Mouse (Mus musculus) lung, embryonic 16.5 days (tissue): ENCODE results near the gene Jun. TPM values are rescaled to one million over a fixed set of nuclear protein-coding genes. Genes with fewer than 3 reads are reported as not detected.

ENCODE experiments used
- ATAC-seq: fragments of 200-750 bp; cut with Nextera tagmentation; 2 replicates; pipeline ENCODE4 v1.8.0; 2017; ENCODE audit warnings: low read depth, mild to moderate bottlenecking, moderate library complexity
- H3K27ac ChIP-seq: fragments of 300-500 bp; sonication (generic); 2 replicates; pipeline ENCODE4 v1.5.1; 2014; ENCODE audit warnings: mild to moderate bottlenecking, control low read depth, low read length
- H3K27me3 ChIP-seq: fragments of 300-500 bp; sonication (generic); 2 replicates; pipeline ENCODE4 v1.6.1; 2014; ENCODE audit warnings: low read depth, low read length, mixed read lengths; ENCODE audit not compliant: control insufficient read depth, insufficient read depth
- H3K36me3 ChIP-seq: fragments of 300-500 bp; sonication (generic); 2 replicates; pipeline ENCODE4 v1.6.1; 2014; ENCODE audit warnings: low read length; ENCODE audit not compliant: control insufficient read depth, insufficient read depth
- H3K4me1 ChIP-seq: fragments of 300-500 bp; sonication (generic); replicated peaks from 2 replicates; pipeline ENCODE4 v1.6.1; 2014; ENCODE audit warnings: low read length, mixed read lengths; ENCODE audit not compliant: control insufficient read depth, insufficient read depth
- H3K4me2 ChIP-seq: fragments of 300-500 bp; sonication (generic); 2 replicates; pipeline ENCODE4 v1.6.1; 2014; ENCODE audit warnings: low read depth, low read length, control low read depth
- H3K4me3 ChIP-seq: fragments of 300-500 bp; sonication (generic); 2 replicates; pipeline ENCODE4 v1.5.1; 2014; ENCODE audit warnings: mild to moderate bottlenecking, low read length, control low read depth
- H3K9ac ChIP-seq: fragments of 300-500 bp; sonication (generic); 2 replicates; pipeline ENCODE4 v1.6.1; 2014; ENCODE audit warnings: low read length, control low read depth
- H3K9me3 ChIP-seq: fragments of 300-500 bp; sonication (generic); 2 replicates; pipeline ENCODE4 v1.6.1; 2016; ENCODE audit warnings: low read length; ENCODE audit not compliant: control insufficient read depth
- WGBS: fragments of 180-500 bp; shearing (Covaris S2); extraction: QIAGEN DNeasy Blood & Tissue Kit; methylation state at CpG from one replicate; pipeline ENCODE4 v1.1.7; 2014; 5-methylcytosine and 5-hydroxymethylcytosine counted together
- polyA plus RNA-seq: library from polyadenylated mRNA; unstranded; fragments of >200 nt; fragmentation: Nextera tagmentation; extraction: Ambion mirVana; gene quantifications from 2 replicates; pipeline ENCODE4 v1.2.1, GENCODE M21; 2015

The Jun gene
- polyA plus RNA-seq, 1 experiment from 2014 or later, result 119 TPM

GRCm38 (mm10) chr4:95023350-95023953 is 28.6 kb downstream of the Jun start:
- H3K27ac ChIP-seq, result no peak overlapping the region
- H3K36me3 ChIP-seq, result no peaks in the 10 kb centered on the region
- H3K9me3 ChIP-seq, result no peaks in the 10 kb centered on the region
- H3K4me2 ChIP-seq, result no peak overlapping the region
- H3K4me3 ChIP-seq, result no peak overlapping the region
- WGBS, result 48% methylated on average over 12 of the region's 12 CpGs
- no peak for ATAC-seq
- no peaks in the 10 kb centered on the region for H3K27me3 ChIP-seq
- peaks cover 4% of the 10 kb centered on the region; the same call in 1 of the 2 replicates for H3K4me1 ChIP-seq
- no peak overlapping the region for H3K9ac ChIP-seq

GRCm38 (mm10) chr4:95021649-95022637 is 30.1 kb downstream of the Jun start:
- no peak overlapping the region for H3K9ac ChIP-seq
- peak; percentile 17; the same call in 1 of the 2 replicates for ATAC-seq
- no peak overlapping the region for H3K27ac ChIP-seq
- H3K4me3 ChIP-seq, result no peak overlapping the region
- H3K4me2 ChIP-seq, result no peak overlapping the region
- 62% methylated on average over 12 of the region's 12 CpGs for WGBS
- H3K27me3 ChIP-seq, result no peaks in the 10 kb centered on the region
- H3K36me3 ChIP-seq, result no peaks in the 10 kb centered on the region
- no peaks in the 10 kb centered on the region for H3K9me3 ChIP-seq
- peaks cover 4% of the 10 kb centered on the region; the same call in 1 of the 2 replicates for H3K4me1 ChIP-seq

DNA sequence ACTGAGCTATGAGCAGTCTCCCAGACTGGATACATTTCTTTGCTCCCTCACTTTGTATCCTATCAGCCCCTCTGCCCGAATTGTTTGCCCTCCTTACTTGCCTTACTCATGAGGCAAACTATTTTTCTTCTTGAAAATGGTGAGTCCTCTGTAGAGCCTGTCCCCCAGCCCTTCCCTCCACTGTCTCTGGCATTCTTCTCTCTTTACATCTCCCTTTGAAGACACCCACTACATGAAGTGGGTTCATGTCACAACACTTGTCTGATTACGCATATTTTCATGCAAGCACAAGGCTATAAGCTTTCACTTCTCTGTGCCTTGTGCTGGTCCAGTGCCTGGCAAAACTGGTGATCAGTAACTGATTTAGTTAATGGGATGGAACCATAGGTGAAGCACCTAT is 31.8 kb downstream of the Jun start:
- 76% methylated on average over 2 of the region's 2 CpGs for WGBS

GRCm38 (mm10) chr4:95018221-95018620 is 33.8 kb downstream of the Jun start:
- Histone ChIP-seq H3K4me3 (no peak overlapping the region), H3K36me3 (no peaks in the 10 kb centered on the region), H3K27me3 (no peaks in the 10 kb centered on the region), H3K27ac (no peak overlapping the region), H3K4me1 (peaks cover 4% of the 10 kb centered on the region; the same call in 1 of the 2 replicates), H3K4me2 (no peak overlapping the region), H3K9me3 (no peaks in the 10 kb centered on the region), H3K9ac (no peak overlapping the region)
- no peak for ATAC-seq
- WGBS, result 47% methylated on average over 7 of the region's 7 CpGs

More for the DNA sequence above, 31.8 kb downstream of the Jun start:
- Histone ChIP-seq H3K36me3 (no peaks in the 10 kb centered on the region), H3K4me1 (peaks cover 4% of the 10 kb centered on the region; the same call in 1 of the 2 replicates), H3K9ac (no peak overlapping the region), H3K27ac (no peak overlapping the region), H3K9me3 (no peaks in the 10 kb centered on the region), H3K4me2 (no peak overlapping the region), H3K4me3 (no peak overlapping the region), H3K27me3 (no peaks in the 10 kb centered on the region)
- ATAC-seq, result no peak

DNA sequence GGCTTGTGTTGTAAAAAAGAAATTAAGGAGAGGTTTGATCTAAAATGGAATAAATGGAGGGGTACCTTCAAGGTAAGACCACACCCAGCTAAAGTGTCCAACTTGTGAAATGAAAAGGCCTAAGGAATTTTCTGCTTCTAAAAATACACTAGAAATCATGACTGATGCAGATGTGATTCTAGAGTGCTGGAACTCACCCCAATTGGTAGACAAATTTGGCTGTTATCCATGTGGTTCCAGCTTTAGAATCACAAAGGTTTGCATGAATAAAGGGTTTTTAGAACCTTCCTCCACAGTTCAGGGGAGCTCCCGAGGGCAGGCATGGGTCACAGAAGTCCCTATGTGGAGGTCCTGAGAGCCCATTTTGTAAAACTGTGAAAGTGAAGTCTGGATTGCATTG is 39.3 kb downstream of the Jun start:
- no peaks in the 10 kb centered on the region for H3K36me3 ChIP-seq
- H3K4me1 ChIP-seq, result no peaks in the 10 kb centered on the region; the same call in 1 of the 2 replicates
- H3K4me3 ChIP-seq, result no peak overlapping the region
- no peaks in the 10 kb centered on the region for H3K27me3 ChIP-seq
- no peak overlapping the region for H3K9ac ChIP-seq
- H3K4me2 ChIP-seq, result no peak overlapping the region
- no peak overlapping the region for H3K27ac ChIP-seq
- WGBS, result 77% methylated on average over 1 of the region's 1 CpGs
- H3K9me3 ChIP-seq, result no peaks in the 10 kb centered on the region
- no peak for ATAC-seq

DNA sequence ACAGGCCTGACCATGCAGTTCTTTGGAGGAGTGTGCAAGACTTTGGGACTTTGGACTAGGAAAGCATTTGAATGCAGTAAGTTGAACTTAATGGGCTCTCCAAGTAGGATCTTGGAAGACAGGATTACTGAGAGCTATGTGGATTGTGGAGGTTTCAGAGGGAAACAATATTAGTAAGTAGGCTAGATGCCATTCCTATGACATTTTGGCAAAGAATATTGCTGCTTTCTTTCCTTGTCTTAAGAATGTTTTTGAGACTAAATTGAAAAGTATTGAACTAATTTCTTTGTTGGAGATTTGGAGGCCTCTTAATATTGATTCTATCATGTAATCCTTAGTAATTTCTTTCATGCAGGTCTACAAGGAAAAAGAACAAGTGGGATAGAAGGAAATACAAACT is 39.8 kb downstream of the Jun start:
- no peak overlapping the region for H3K9ac ChIP-seq
- H3K4me2 ChIP-seq, result no peak overlapping the region
- no peaks in the 10 kb centered on the region; the same call in 1 of the 2 replicates for H3K4me1 ChIP-seq
- no peak for ATAC-seq
- H3K27ac ChIP-seq, result no peak overlapping the region
- no peaks in the 10 kb centered on the region for H3K36me3 ChIP-seq
- H3K27me3 ChIP-seq, result no peaks in the 10 kb centered on the region
- no peaks in the 10 kb centered on the region for H3K9me3 ChIP-seq
- H3K4me3 ChIP-seq, result no peak overlapping the region

DNA sequence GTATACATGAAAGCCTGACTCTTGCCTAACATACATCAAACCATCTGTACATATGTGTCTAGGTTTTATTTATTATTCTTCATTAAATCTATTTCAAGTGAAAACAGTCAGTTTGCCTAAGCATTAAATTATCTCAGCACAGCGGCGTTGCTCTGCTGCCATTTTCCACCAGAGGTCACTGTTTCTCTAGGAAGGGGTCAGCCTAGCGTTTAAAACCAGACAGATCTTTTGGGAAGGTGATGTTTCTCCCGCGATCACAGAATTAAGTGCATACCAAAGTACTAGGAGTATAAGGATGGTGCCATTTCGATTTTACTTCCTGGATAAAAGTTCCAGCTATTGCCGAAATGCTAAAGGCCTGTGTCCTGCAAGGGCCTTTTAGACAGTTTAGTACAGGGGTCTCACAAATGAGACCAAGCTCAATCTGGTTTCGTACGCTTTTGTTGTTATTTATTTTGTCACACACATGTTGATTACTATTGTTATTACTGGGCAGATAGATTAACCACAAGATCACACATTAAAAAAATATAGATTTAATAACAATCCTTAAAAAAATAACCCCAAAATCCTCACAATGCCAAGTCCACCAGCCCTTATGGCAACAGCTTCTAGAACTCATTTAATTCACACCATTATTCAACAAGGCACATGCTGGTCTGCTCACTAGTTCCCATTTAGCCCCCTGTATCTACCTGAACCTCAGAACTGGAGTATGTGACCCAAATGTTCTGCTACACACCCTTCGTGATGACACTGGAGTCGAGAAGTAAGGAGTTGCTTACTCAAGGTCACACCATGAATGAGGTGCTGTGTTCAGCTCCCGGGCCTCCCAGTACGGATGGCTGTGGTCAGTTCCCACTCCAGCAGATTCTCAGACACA is 43.6 kb downstream of the Jun start:
- peak; percentile 68 for ATAC-seq
- Histone ChIP-seq H3K9me3 (no peaks in the 10 kb centered on the region), H3K9ac (no peak overlapping the region), H3K4me3 (no peak overlapping the region), H3K4me2 (no peak overlapping the region), H3K27me3 (no peaks in the 10 kb centered on the region), H3K4me1 (no peaks in the 10 kb centered on the region; the same call in 1 of the 2 replicates), H3K27ac (no peak overlapping the region), H3K36me3 (no peaks in the 10 kb centered on the region)
- 43% methylated on average over 13 of the region's 13 CpGs for WGBS

- Histone ChIP-seq H3K9ac (no peak overlapping the region), H3K4me1 (no peaks in the 10 kb centered on the region; the same call in 1 of the 2 replicates), H3K36me3 (no peaks in the 10 kb centered on the region), H3K27me3 (no peaks in the 10 kb centered on the region), H3K27ac (no peak overlapping the region), H3K9me3 (no peaks in the 10 kb centered on the region), H3K4me3 (no peak overlapping the region), H3K4me2 (no peak overlapping the region)
- 63% methylated on average over 8 of the region's 8 CpGs for WGBS
- ATAC-seq, result no peak
Observed at GRCm38 (mm10) chr4:95007759-95008158, 44.3 kb downstream of the Jun start.
